Mouse (Mus musculus) midbrain, postnatal 0 days (tissue): ENCODE data around the gene Ccr4. TPM values are rescaled to one million over a fixed set of nuclear protein-coding genes. Genes with fewer than 3 reads are reported as not detected.

ENCODE experiments used
- ATAC-seq: fragments of 200-750 bp; cut with Nextera tagmentation; 2 replicates; pipeline ENCODE4 v1.8.0; 2017; ENCODE audit warnings: moderate number of reproducible peaks, mild to moderate bottlenecking, moderate TSS enrichment, moderate library complexity; ENCODE audit not compliant: low FRiP score
- DNase-seq: peaks from one replicate; pipeline ENCODE4 v3.0.0-alpha.2; 2015; ENCODE audit warnings: low spot score
- H3K27ac ChIP-seq: fragments of 300-500 bp; sonication (generic); 2 replicates; pipeline ENCODE4 v1.5.1; 2014; ENCODE audit warnings: low read depth, mild to moderate bottlenecking, low read length, mixed read lengths
- H3K27me3 ChIP-seq: fragments of 300-500 bp; sonication (generic); 2 replicates; pipeline ENCODE4 v1.6.1; 2014; ENCODE audit warnings: low read length, control low read depth, mixed read lengths; ENCODE audit not compliant: insufficient read depth
- H3K36me3 ChIP-seq: fragments of 300-500 bp; sonication (generic); 2 replicates; pipeline ENCODE4 v1.6.1; 2014; ENCODE audit warnings: low read length, control low read depth, mixed read lengths; ENCODE audit not compliant: insufficient read depth
- H3K4me1 ChIP-seq: fragments of 300-500 bp; sonication (generic); 2 replicates; pipeline ENCODE4 v1.6.1; 2014; ENCODE audit warnings: mild to moderate bottlenecking, control low read depth, antibody characterized with exemption, low read length, mixed read lengths; ENCODE audit not compliant: insufficient read depth
- H3K4me2 ChIP-seq: fragments of 300-500 bp; sonication (generic); 2 replicates; pipeline ENCODE4 v1.6.1; 2014; ENCODE audit warnings: low read depth, mild to moderate bottlenecking, low read length, mixed read lengths; ENCODE audit not compliant: poor library complexity, severe bottlenecking
- H3K4me3 ChIP-seq: fragments of 300-500 bp; sonication (generic); 2 replicates; pipeline ENCODE4 v1.5.1; 2014; ENCODE audit warnings: low read depth, mild to moderate bottlenecking, low read length, moderate library complexity
- H3K9ac ChIP-seq: fragments of 300-500 bp; sonication (generic); replicated peaks from 2 replicates; pipeline ENCODE4 v1.6.1; 2014; ENCODE audit warnings: mild to moderate bottlenecking, low read length, moderate library complexity, mixed read lengths; ENCODE audit not compliant: poor library complexity, severe bottlenecking
- H3K9me3 ChIP-seq: fragments of 300-500 bp; sonication (generic); 2 replicates; pipeline ENCODE4 v1.6.1; 2016; ENCODE audit warnings: low read length, control low read depth
- CTCF ChIP-seq: IDR thresholded peaks from 2 replicates; pipeline ENCODE4 v1.5.1; 2016; ENCODE audit warnings: antibody characterized with exemption, mild to moderate bottlenecking
- WGBS: fragments of 180-500 bp; shearing (Covaris S2); extraction: QIAGEN DNeasy Blood & Tissue Kit; methylation state at CpG from one replicate; pipeline ENCODE4 v1.1.7; 2014; 5-methylcytosine and 5-hydroxymethylcytosine counted together
- polyA plus RNA-seq: library from polyadenylated mRNA; unstranded; fragments of >200 nt; fragmentation: Nextera tagmentation; extraction: Ambion mirVana; gene quantifications from 2 replicates; pipeline ENCODE4 v1.2.1, GENCODE M21; 2015
- total RNA-seq: library from RNA; depleted of rRNA; stranded (reverse); fragments of >200 nt; gene quantifications from 2 replicates; pipeline ENCODE4 v1.2.3, GENCODE M21; 2014; rRNA removed

Ccr4 gene
- total and polyA plus RNA-seq, 2 experiments from 2014 or later = not detected

DNA sequence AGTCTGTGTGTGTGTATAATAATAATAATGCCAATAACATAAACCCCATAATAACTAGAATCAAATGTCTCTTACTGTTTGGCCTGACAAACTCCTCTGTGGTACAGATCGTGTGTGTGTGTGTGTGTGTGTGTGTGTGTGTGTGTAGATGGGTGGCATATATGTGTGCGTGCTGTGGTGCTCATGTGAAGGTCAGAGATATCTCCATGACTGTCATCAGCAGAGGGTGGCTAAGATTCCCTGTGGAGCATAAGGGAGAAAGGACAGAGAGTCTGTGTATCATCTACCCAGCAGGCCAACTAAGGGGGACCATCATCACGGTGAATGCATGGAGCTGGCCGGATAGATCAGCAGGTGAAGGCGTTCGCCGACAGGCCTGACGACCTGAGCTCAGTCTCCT is 57.8 kb downstream of the Ccr4 start:
- Histone ChIP-seq H3K4me2 (no peak overlapping the region), H3K9ac (no peak overlapping the region), H3K4me3 (no peak overlapping the region), H3K9me3 (no peaks in the 10 kb centered on the region), H3K36me3 (no peaks in the 10 kb centered on the region), H3K27me3 (no peaks in the 10 kb centered on the region), H3K4me1 (no peaks in the 10 kb centered on the region), H3K27ac (no peak overlapping the region)
- no peak for DNase-seq
- ATAC-seq = no peak
- 91% methylated on average over 8 of the region's 8 CpGs for WGBS
- TF ChIP-seq CTCF = no peak

DNA sequence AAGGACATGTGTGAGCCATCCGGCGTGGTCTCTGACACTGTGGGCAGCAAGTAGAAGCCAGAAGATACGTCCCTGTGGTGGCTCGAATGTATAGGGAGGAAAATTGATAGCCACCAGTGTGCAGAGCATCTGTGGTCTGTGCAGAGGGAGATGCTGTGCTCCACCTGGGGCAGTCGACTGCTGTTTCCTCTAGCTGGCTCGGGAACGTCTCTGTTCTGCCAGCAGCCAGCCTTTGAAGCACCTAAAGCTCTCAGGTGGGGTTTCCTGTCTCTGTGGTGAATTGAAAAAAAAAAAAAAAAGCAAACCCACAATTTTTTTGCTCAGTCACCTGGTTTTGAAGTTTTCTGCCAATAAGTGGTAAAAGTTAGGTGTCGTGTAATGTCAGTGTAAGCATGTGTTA is 61.4 kb downstream of the Ccr4 start:
- H3K9me3 ChIP-seq = no peaks in the 10 kb centered on the region
- no peak overlapping the region for H3K9ac ChIP-seq
- no peaks in the 10 kb centered on the region for H3K27me3 ChIP-seq
- no peaks in the 10 kb centered on the region for H3K4me1 ChIP-seq
- no peak overlapping the region for H3K27ac ChIP-seq
- ATAC-seq (no peak), DNase-seq (no peak)
- WGBS = 94% methylated on average over 8 of the region's 8 CpGs
- TF ChIP-seq CTCF = no peak
- no peak overlapping the region for H3K4me2 ChIP-seq
- no peak overlapping the region for H3K4me3 ChIP-seq
- no peaks in the 10 kb centered on the region for H3K36me3 ChIP-seq

DNA sequence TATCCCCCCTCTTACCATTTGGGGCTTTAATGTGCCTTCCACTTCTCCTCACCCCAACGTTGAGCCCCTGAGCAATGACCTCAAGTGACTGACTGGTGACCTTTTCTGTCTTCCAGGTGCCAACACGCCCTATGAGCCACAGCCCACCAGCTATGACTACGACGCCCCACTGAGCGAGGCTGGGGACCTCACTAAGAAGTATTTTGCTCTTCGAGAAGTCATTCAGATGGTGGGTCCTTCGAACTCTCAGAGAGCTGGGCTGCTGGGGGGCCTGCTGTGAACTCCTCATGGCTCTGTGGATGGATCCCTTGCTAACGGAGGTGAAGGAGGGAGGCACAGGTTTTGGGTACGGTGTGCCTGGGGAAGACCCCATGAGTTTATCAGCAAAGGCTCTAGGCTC is 61.8 kb downstream of the Ccr4 start:
- Histone ChIP-seq H3K4me1 (no peaks in the 10 kb centered on the region), H3K4me3 (no peak overlapping the region), H3K4me2 (no peak overlapping the region), H3K27me3 (no peaks in the 10 kb centered on the region), H3K27ac (no peak overlapping the region), H3K9me3 (no peaks in the 10 kb centered on the region), H3K36me3 (no peaks in the 10 kb centered on the region), H3K9ac (no peak overlapping the region)
- TF ChIP-seq CTCF = no peak
- 87% methylated on average over 9 of the region's 9 CpGs for WGBS
- DNase-seq = no peak
- no peak for ATAC-seq

DNA sequence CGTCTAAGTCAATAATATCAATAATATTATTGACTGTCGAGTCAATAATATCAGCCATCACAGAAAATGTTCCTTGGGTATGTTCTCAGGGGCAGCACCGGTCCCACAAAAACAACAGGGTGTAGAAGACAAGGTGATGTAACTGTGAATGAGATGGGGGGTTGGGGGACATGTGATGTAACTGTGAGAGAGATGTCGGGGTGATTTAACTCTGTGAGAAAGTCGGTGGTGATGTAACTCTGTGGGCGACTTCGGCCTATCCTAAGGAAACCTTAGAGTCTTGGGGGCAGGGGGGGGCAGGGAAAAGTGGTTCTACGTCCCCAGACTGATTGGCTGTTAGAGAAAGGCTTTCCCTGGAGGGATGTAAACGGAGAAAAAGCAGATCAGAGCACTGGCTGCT is 62.5 kb downstream of the Ccr4 start:
- Histone ChIP-seq H3K27me3 (no peaks in the 10 kb centered on the region), H3K4me1 (no peaks in the 10 kb centered on the region), H3K27ac (no peak overlapping the region), H3K4me3 (no peak overlapping the region), H3K9ac (no peak overlapping the region), H3K4me2 (no peak overlapping the region), H3K9me3 (no peaks in the 10 kb centered on the region), H3K36me3 (0 out of 2 replicates have a peak, but pooled peaks cover 5% of the 10 kb centered on the region)
- no peak for TF ChIP-seq CTCF
- no peak for DNase-seq
- WGBS = 92% methylated on average over 9 of the region's 9 CpGs
- ATAC-seq = no peak

DNA sequence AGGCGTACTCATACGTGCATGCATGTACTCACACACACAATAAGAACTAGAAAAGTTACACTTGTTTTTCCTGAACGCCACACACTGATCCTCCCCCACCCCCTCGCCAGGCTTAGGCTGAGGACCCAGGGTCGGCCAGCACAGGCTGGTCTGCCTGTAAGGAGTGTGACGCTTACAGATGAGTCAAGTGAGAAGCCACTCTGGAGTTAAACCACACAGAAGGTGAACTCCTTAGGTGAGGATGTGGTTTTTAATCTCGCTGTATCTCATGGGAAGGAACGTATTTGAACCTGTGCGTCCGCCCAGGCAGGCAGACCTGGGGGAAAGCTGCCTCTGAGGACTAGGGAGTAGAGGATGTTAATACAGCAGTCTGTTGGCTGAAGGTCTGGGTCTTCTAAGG is 64.2 kb downstream of the Ccr4 start:
- 90% methylated on average over 10 of the region's 10 CpGs for whole genome bisulfite sequencing
- Histone ChIP-seq H3K4me1 (no peaks in the 10 kb centered on the region), H3K9ac (no peak overlapping the region), H3K4me2 (no peak overlapping the region), H3K27me3 (no peaks in the 10 kb centered on the region), H3K4me3 (no peak overlapping the region), H3K36me3 (0 out of 2 replicates have a peak, but pooled peaks cover 5% of the 10 kb centered on the region), H3K9me3 (no peaks in the 10 kb centered on the region), H3K27ac (no peak overlapping the region)
- DNase-seq (no peak), ATAC-seq (no peak)
- no peak for TF ChIP-seq CTCF

Other genes starting within 250 kb of the Ccr4 start
- gene Bcl2a1c, start 174.8 kb downstream of the Ccr4 start, total RNA-seq = not detected in 2 replicates
- gene Bcl2a1c, start 174.8 kb downstream of the Ccr4 start, polyA plus RNA-seq = not detected in 2 replicates
- gene Crtap, start 114.2 kb downstream of the Ccr4 start, total RNA-seq = 12.6 and 21.4 TPM in 2 replicates
- gene Crtap, start 114.2 kb downstream of the Ccr4 start, polyA plus RNA-seq = 25.8 and 26.0 TPM in 2 replicates
- 29.6 and 38.0 TPM in 2 replicates for gene Glb1, start 103.8 kb downstream of the Ccr4 start, total RNA-seq
- gene Glb1, start 103.8 kb downstream of the Ccr4 start, polyA plus RNA-seq = 32.1 and 35.3 TPM in 2 replicates
- 6.4 and 6.6 TPM in 2 replicates for gene Tmppe, start 103.8 kb downstream of the Ccr4 start, total RNA-seq
- 6.4 and 7.4 TPM in 2 replicates for gene Tmppe, start 103.8 kb downstream of the Ccr4 start, polyA plus RNA-seq
- not detected in 2 replicates for gene C130032M10Rik, start 10.8 kb upstream of the Ccr4 start, total RNA-seq
- gene C130032M10Rik, start 10.8 kb upstream of the Ccr4 start, polyA plus RNA-seq = not detected in 2 replicates
- 0.14 and 0.27 TPM in 2 replicates for gene Trim71, start 59.5 kb upstream of the Ccr4 start, total RNA-seq
- 0.14 and 0.15 TPM in 2 replicates for gene Trim71, start 59.5 kb upstream of the Ccr4 start, polyA plus RNA-seq
- gene Cnot10, start 135.3 kb upstream of the Ccr4 start, total RNA-seq = 34.7 and 43.2 TPM in 2 replicates
- gene Cnot10, start 135.3 kb upstream of the Ccr4 start, polyA plus RNA-seq = 47.2 and 50.1 TPM in 2 replicates
- 124 and 131 TPM in 2 replicates for gene Dync1li1, start 183.9 kb upstream of the Ccr4 start, total RNA-seq
- gene Dync1li1, start 183.9 kb upstream of the Ccr4 start, polyA plus RNA-seq = 148 and 160 TPM in 2 replicates
- 19.3 and 20.0 TPM in 2 replicates for gene Cmtm6, start 226.2 kb upstream of the Ccr4 start, total RNA-seq
- 19.2 and 21.5 TPM in 2 replicates for gene Cmtm6, start 226.2 kb upstream of the Ccr4 start, polyA plus RNA-seq